Mouse (Mus musculus): ENCODE results near the gene Farsb.

GRCm38 (mm10) chr1:78518907-78519306 lies 30.2 kb upstream of the Farsb start:
- TF ChIP-seq CTCF (IDR thresholded peaks at IDR 0.05; ENCODE audit: low read depth, low read length) (no peak), POLR2A (IDR thresholded peaks at IDR 0.05; ENCODE audit: borderline replicate concordance, low read depth, low read length) (no peak)

Measured in bone marrow macrophage, adult 2 months (primary cell).